Mouse (Mus musculus) cerebellum, adult 2 months (tissue): ENCODE results near the gene Olfr702. TPM values are rescaled to one million over a fixed set of nuclear protein-coding genes. Genes with fewer than 3 reads are reported as not detected.

ENCODE experiments used
- DNase-seq, 2 experiments: peaks; one replicate each; pipeline ENCODE4 v3.0.0; 2021
- H3K27ac ChIP-seq: fragments of 200-500 bp; 2 replicates; pipeline ENCODE4 v1.5.1; 2012; ENCODE audit warnings: low read length, control low read depth, inconsistent platforms; ENCODE audit not compliant: insufficient read depth
- H3K27me3 ChIP-seq: fragments of 200-500 bp; 2 replicates; pipeline ENCODE4 v1.6.1; 2012; ENCODE audit warnings: inconsistent platforms, mild to moderate bottlenecking, low read length, moderate library complexity; ENCODE audit not compliant: control insufficient read depth, insufficient read depth
- H3K4me1 ChIP-seq: fragments of 200-500 bp; 2 replicates; pipeline ENCODE4 v1.6.1; 2011; ENCODE audit warnings: low read length; ENCODE audit not compliant: control insufficient read depth, insufficient read depth
- H3K4me3 ChIP-seq: fragments of 200-500 bp; replicated peaks from 2 replicates; pipeline ENCODE3; 2011; ENCODE audit warnings: mild to moderate bottlenecking, low read depth, low read length, control low read depth; ENCODE audit not compliant: insufficient read depth
- CTCF ChIP-seq: fragments of 200-500 bp; IDR thresholded peaks from 2 replicates; pipeline ENCODE4 v1.5.1; 2011; ENCODE audit warnings: low read depth, mild to moderate bottlenecking, control low read depth, low read length, moderate library complexity, borderline replicate concordance; ENCODE audit not compliant: insufficient read depth
- POLR2A ChIP-seq: fragments of 200-500 bp; IDR thresholded peaks from 2 replicates; pipeline ENCODE4 v1.6.1; 2011; ENCODE audit warnings: low read length, control low read depth, borderline replicate concordance; ENCODE audit not compliant: insufficient read depth
- polyA plus RNA-seq: library from polyadenylated mRNA; depleted of rRNA; stranded (reverse); fragments of >200 nt; gene quantifications from 2 replicates; pipeline ENCODE4 v1.2.3, GENCODE M21; 2012; rRNA removed

Olfr702 gene
- polyA plus RNA-seq, 1 experiment, result not detected

- H3K4me3 ChIP-seq, result no peak overlapping the region
- DNase-seq, result no peak
- no peak for TF ChIP-seq POLR2A
- TF ChIP-seq CTCF, result no peak
- no peaks in the 10 kb centered on the region for H3K27me3 ChIP-seq
- no peak overlapping the region for H3K27ac ChIP-seq
- H3K4me1 ChIP-seq, result no peaks in the 10 kb centered on the region
Measured at GRCm38 (mm10) chr7:106788330-106788729, 45.4 kb downstream of the Olfr702 start.

Other genes starting within 250 kb of the Olfr702 start
- gene Olfr693, start 153.3 kb downstream of the Olfr702 start, polyA plus RNA-seq, result not detected in 2 replicates
- not detected in 2 replicates for gene Olfr694, start 142.1 kb downstream of the Olfr702 start, polyA plus RNA-seq
- not detected in 2 replicates for gene Olfr695, start 117.5 kb downstream of the Olfr702 start, polyA plus RNA-seq
- not detected in 2 replicates for gene Olfr697, start 91.5 kb downstream of the Olfr702 start, polyA plus RNA-seq
- not detected in 2 replicates for gene Olfr698, start 78.5 kb downstream of the Olfr702 start, polyA plus RNA-seq
- gene Olfr699, start 40.7 kb downstream of the Olfr702 start, polyA plus RNA-seq, result not detected in 2 replicates
- gene Olfr700, start 25.1 kb downstream of the Olfr702 start, polyA plus RNA-seq, result not detected in 2 replicates
- not detected in 2 replicates for gene Olfr701, start 19.8 kb downstream of the Olfr702 start, polyA plus RNA-seq
- gene Olfr703, start 9.5 kb upstream of the Olfr702 start, polyA plus RNA-seq, result not detected in 2 replicates
- gene Olfr704, start 29.3 kb upstream of the Olfr702 start, polyA plus RNA-seq, result not detected in 2 replicates
- not detected in 2 replicates for gene Olfr705, start 43.0 kb upstream of the Olfr702 start, polyA plus RNA-seq
- not detected in 2 replicates for gene Olfr706, start 54.3 kb upstream of the Olfr702 start, polyA plus RNA-seq
- not detected in 2 replicates for gene Olfr707, start 67.3 kb upstream of the Olfr702 start, polyA plus RNA-seq
- gene Olfr1532-ps1, start 74.1 kb upstream of the Olfr702 start, polyA plus RNA-seq, result not detected in 2 replicates
- gene Olfr709-ps1, start 98.3 kb upstream of the Olfr702 start, polyA plus RNA-seq, result not detected in 2 replicates
- not detected in 2 replicates for gene Olfr710, start 114.4 kb upstream of the Olfr702 start, polyA plus RNA-seq
- gene Olfr6, start 130.0 kb upstream of the Olfr702 start, polyA plus RNA-seq, result not detected in 2 replicates
- not detected in 2 replicates for gene Olfr711, start 141.6 kb upstream of the Olfr702 start, polyA plus RNA-seq
- not detected in 2 replicates for gene Olfr2, start 172.2 kb upstream of the Olfr702 start, polyA plus RNA-seq
- not detected in 2 replicates for gene Olfr713, start 197.3 kb upstream of the Olfr702 start, polyA plus RNA-seq
- gene Olfr714, start 237.1 kb upstream of the Olfr702 start, polyA plus RNA-seq, result not detected in 2 replicates